In the genomic region with DNA sequence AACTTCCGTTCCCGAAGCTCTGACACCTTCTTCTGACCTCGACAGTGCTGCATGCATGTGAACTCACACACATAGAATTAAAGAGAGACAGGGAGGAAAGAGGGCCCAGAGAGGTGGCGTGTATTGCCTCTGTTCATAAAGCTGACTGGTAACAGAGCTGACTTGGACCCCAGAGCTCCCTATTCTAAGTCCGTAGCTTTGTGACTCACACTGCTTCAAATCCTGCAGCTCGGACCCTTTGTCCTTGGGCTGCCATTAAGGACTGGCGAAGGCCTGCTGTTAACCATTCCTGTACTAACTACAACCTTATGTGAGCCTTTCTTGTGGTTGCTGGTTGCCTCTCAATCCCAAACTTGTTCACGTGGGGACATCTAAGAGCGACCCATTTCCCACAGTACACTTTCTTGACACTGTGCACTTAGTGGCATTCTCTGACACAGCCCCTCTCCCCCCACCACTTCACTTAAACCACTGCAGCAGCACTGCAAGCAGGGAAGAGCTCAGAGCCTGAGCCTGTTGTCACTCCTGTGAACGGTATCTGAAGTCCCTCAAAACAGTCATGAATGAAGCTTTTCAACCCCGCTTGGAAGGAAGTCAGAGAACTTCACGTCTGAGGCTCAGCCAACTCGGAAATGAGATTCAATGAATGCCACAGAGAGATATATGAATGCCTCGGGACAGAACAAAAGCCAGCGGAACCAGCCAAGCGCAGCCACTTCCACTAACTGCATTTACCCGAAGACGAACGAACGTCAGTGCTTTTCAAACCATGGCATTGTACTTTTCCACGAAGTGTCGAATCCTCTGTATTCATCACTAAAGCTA, we compare ENCODE assay signal across 12 mouse cellular contexts. TPM values are rescaled to one million over a fixed set of nuclear protein-coding genes. Genes with fewer than 3 reads are reported as not detected.
DNase-seq lines count a peak whose midpoint lies in the region; ATAC-seq lines count a peak whose summit lies in the region.
"Had no signal": no experiment of that assay in that cellular context is flagged by ENCODE, and none has a peak within 500 bp of the region (broad histone marks: within the 10 kb centered on the region; RNA-seq: fewer than 3 reads in every experiment).

No protein-coding gene starts in this region.

- no peak overlapping the region for H3K9ac ChIP-seq in kidney, embryonic 15.5 days
- peak overlapping the region; percentile 30; the same call in 1 of the 2 replicates for H3K9ac ChIP-seq in forebrain, embryonic 12.5 days
- H3K9ac ChIP-seq in midbrain, embryonic 13.5 days (replicated peaks) = 0 out of 2 replicates have a peak overlapping the region, but pooled peaks have one; percentile 16

- no peaks in the 10 kb centered on the region for H3K9me3 ChIP-seq in kidney, embryonic 15.5 days (replicated peaks)
- H3K9me3 ChIP-seq in forebrain, embryonic 12.5 days = no peaks in the 10 kb centered on the region
- H3K9me3 ChIP-seq in midbrain, embryonic 13.5 days = 0 out of 2 replicates have a peak, but pooled peaks cover 2% of the 10 kb centered on the region
- H3K9me3 ChIP-seq: G1E had no signal

- DNase-seq in kidney, adult 8-10 months = no peak
- DNase-seq in embryo, embryonic 10.5 days (ENCODE audit: low spot score) = peak; percentile 59
- DNase-seq in cerebellum, postnatal 4 days (ENCODE audit: low spot score in 2 of 2) = no peak
- no peak for DNase-seq in urinary bladder, postnatal 4 days (ENCODE audit: low spot score in 2 of 2)
- DNase-seq in lung, postnatal 4 days = no peak
- DNase-seq: heart, postnatal 10 days; lung, adult 18-20 months had no signal

- WGBS in kidney, embryonic 15.5 days = 56% methylated on average over 22 of the region's 22 CpGs
- WGBS in forebrain, embryonic 12.5 days = 28% methylated on average over 22 of the region's 22 CpGs
- WGBS in midbrain, embryonic 13.5 days = 26% methylated on average over 22 of the region's 22 CpGs

- no peak overlapping the region for H3K4me3 ChIP-seq in kidney, embryonic 15.5 days (replicated peaks)
- H3K4me3 ChIP-seq in forebrain, embryonic 12.5 days (replicated peaks) = no peak overlapping the region
- H3K4me3 ChIP-seq in midbrain, embryonic 13.5 days (replicated peaks) = no peak overlapping the region
- H3K4me3 ChIP-seq: left cerebral cortex, adult 2 months had no signal

- H3K4me2 ChIP-seq in kidney, embryonic 15.5 days = 0 out of 2 replicates have a peak overlapping the region, but pooled peaks have one; percentile 3
- peak overlapping the region; percentile 13 for H3K4me2 ChIP-seq in forebrain, embryonic 12.5 days
- 0 out of 2 replicates have a peak overlapping the region, but pooled peaks have one; percentile 9 for H3K4me2 ChIP-seq in midbrain, embryonic 13.5 days (replicated peaks)

- H3K27me3 ChIP-seq in kidney, embryonic 15.5 days = no peaks in the 10 kb centered on the region
- H3K27me3 ChIP-seq in forebrain, embryonic 12.5 days = no peaks in the 10 kb centered on the region
- H3K27me3 ChIP-seq in midbrain, embryonic 13.5 days = no peaks in the 10 kb centered on the region

- H3K4me1 ChIP-seq in kidney, embryonic 15.5 days = peaks cover 22% of the 10 kb centered on the region
- peaks cover 26% of the 10 kb centered on the region for H3K4me1 ChIP-seq in forebrain, embryonic 12.5 days
- H3K4me1 ChIP-seq in midbrain, embryonic 13.5 days (replicated peaks) = peaks cover 28% of the 10 kb centered on the region

- ATAC-seq in kidney, embryonic 15.5 days (replicated peaks; ENCODE audit: low FRiP score) = no peak
- no peak for ATAC-seq in forebrain, embryonic 12.5 days (ENCODE audit: low FRiP score)
- ATAC-seq in midbrain, embryonic 13.5 days = no peak

- 0 out of 2 replicates have a peak overlapping the region, but pooled peaks have one; percentile 28 for H3K27ac ChIP-seq in kidney, embryonic 15.5 days
- H3K27ac ChIP-seq in forebrain, embryonic 12.5 days = peak overlapping the region; percentile 38; the same call in 1 of the 2 replicates
- peak overlapping the region; percentile 56 for H3K27ac ChIP-seq in midbrain, embryonic 13.5 days
- H3K27ac ChIP-seq: left cerebral cortex, adult 2 months had no signal

- H3K36me3 ChIP-seq in kidney, embryonic 15.5 days = no peaks in the 10 kb centered on the region
- no peaks in the 10 kb centered on the region for H3K36me3 ChIP-seq in forebrain, embryonic 12.5 days (replicated peaks)
- no peaks in the 10 kb centered on the region for H3K36me3 ChIP-seq in midbrain, embryonic 13.5 days

RNA-seq across cellular contexts. Expression of gene Rab3gap2, which starts 3.1 kb away (rescaled TPM):
- polyA plus RNA-seq in kidney, embryonic 15.5 days (2015; fragmentation: Nextera tagmentation; extraction: Ambion mirVana) = 20.2 and 20.9 TPM in 2 replicates
- polyA plus RNA-seq in forebrain, embryonic 12.5 days (2016; fragmentation: Nextera tagmentation; extraction: Ambion mirVana) = 24.0 and 24.5 TPM in 2 replicates
- polyA plus RNA-seq in midbrain, embryonic 13.5 days (2015; fragmentation: Nextera tagmentation; extraction: Ambion mirVana) = 23.6 and 24.6 TPM in 2 replicates
